Mouse (Mus musculus): ENCODE results near the gene Rhou. TPM values are rescaled to one million over a fixed set of nuclear protein-coding genes. Genes with fewer than 3 reads are reported as not detected.

Gene Rhou
- total RNA-seq, 2 experiments from 2014 or later: 45.9 to 46.2 TPM

GRCm38 (mm10) chr8:123654763-123655162 is 1.0 kb downstream of the Rhou start:
- no peak for TF ChIP-seq CTCF (IDR thresholded peaks at IDR 0.05)
- H3K27ac ChIP-seq: peak overlapping the region; percentile 90
- no peak for DNase-seq (ENCODE audit: extremely low spot score in 1 of 2, low spot score in 2 of 2)
- intact Hi-C loops (cut with DNase I): loop anchor here (2.0 kb wide), 1 partner anchor 74 kb away; no protein-coding TSS in a partner anchor
- H3K4me3 ChIP-seq: peak overlapping the region; percentile 57

GRCm38 (mm10) chr8:123655351-123655779 is 1.6 kb downstream of the Rhou start:
- no peak for TF ChIP-seq CTCF (IDR thresholded peaks at IDR 0.05)
- DNase-seq (ENCODE audit: extremely low spot score in 1 of 2, low spot score in 2 of 2): no peak
- H3K4me3 ChIP-seq: peak overlapping the region; percentile 57
- H3K27ac ChIP-seq: peak overlapping the region; percentile 90
- intact Hi-C loops (cut with DNase I): loop anchor here (2.0 kb wide), 1 partner anchor 73 kb away; no protein-coding TSS in a partner anchor

GRCm38 (mm10) chr8:123657826-123658225 is 4.1 kb downstream of the Rhou start:
- H3K4me3 ChIP-seq: no peak overlapping the region
- intact Hi-C loops (cut with DNase I): no loop called here
- no peak for TF ChIP-seq CTCF (IDR thresholded peaks at IDR 0.05)
- no peak overlapping the region for H3K27ac ChIP-seq
- DNase-seq (ENCODE audit: extremely low spot score in 1 of 2, low spot score in 2 of 2): no peak

- intact Hi-C loops (cut with DNase I): no loop called here
- no peak overlapping the region for H3K4me3 ChIP-seq
- H3K27ac ChIP-seq: no peak overlapping the region
- TF ChIP-seq CTCF (IDR thresholded peaks at IDR 0.05): no peak
- no peak for DNase-seq (ENCODE audit: extremely low spot score in 1 of 2, low spot score in 2 of 2)
Measured at GRCm38 (mm10) chr8:123659469-123660057, 5.8 kb downstream of the Rhou start.

GRCm38 (mm10) chr8:123661515-123661914 is 7.8 kb downstream of the Rhou start:
- intact Hi-C loops (cut with DNase I): no loop called here
- no peak for DNase-seq (ENCODE audit: extremely low spot score in 1 of 2, low spot score in 2 of 2)
- Histone ChIP-seq H3K27ac (no peak overlapping the region), H3K4me3 (no peak overlapping the region)
- no peak for TF ChIP-seq CTCF (IDR thresholded peaks at IDR 0.05)

- H3K27ac ChIP-seq: no peak overlapping the region
- intact Hi-C loops (cut with DNase I): no loop called here
- DNase-seq (ENCODE audit: extremely low spot score in 1 of 2, low spot score in 2 of 2): no peak
- no peak for TF ChIP-seq CTCF (IDR thresholded peaks at IDR 0.05)
- H3K4me3 ChIP-seq: no peak overlapping the region
Measured at GRCm38 (mm10) chr8:123665580-123665979, 11.9 kb downstream of the Rhou start.

GRCm38 (mm10) chr8:123666832-123667231 is 13.1 kb downstream of the Rhou start:
- DNase-seq (ENCODE audit: extremely low spot score in 1 of 2, low spot score in 2 of 2): no peak
- TF ChIP-seq CTCF (IDR thresholded peaks at IDR 0.05): no peak
- Histone ChIP-seq H3K27ac (no peak overlapping the region), H3K4me3 (no peak overlapping the region)
- intact Hi-C loops (cut with DNase I): no loop called here

GRCm38 (mm10) chr8:123668681-123669080 is 15.0 kb downstream of the Rhou start:
- intact Hi-C loops (cut with DNase I): no loop called here
- TF ChIP-seq CTCF (IDR thresholded peaks at IDR 0.05): no peak
- Histone ChIP-seq H3K4me3 (no peak overlapping the region), H3K27ac (no peak overlapping the region)
- DNase-seq (ENCODE audit: extremely low spot score in 1 of 2, low spot score in 2 of 2): no peak

GRCm38 (mm10) chr8:123670766-123671165 is 17.0 kb downstream of the Rhou start:
- intact Hi-C loops (cut with DNase I): no loop called here
- no peak overlapping the region for H3K4me3 ChIP-seq
- DNase-seq (ENCODE audit: extremely low spot score in 1 of 2, low spot score in 2 of 2): no peak
- no peak overlapping the region for H3K27ac ChIP-seq
- TF ChIP-seq CTCF (IDR thresholded peaks at IDR 0.05): no peak

GRCm38 (mm10) chr8:123671454-123671853 is 17.7 kb downstream of the Rhou start:
- H3K4me3 ChIP-seq: no peak overlapping the region
- no peak for DNase-seq (ENCODE audit: extremely low spot score in 1 of 2, low spot score in 2 of 2)
- no peak for TF ChIP-seq CTCF (IDR thresholded peaks at IDR 0.05)
- no peak overlapping the region for H3K27ac ChIP-seq
- intact Hi-C loops (cut with DNase I): no loop called here

GRCm38 (mm10) chr8:123672648-123673047 is 18.9 kb downstream of the Rhou start:
- intact Hi-C loops (cut with DNase I): no loop called here
- H3K27ac ChIP-seq: no peak overlapping the region
- DNase-seq (ENCODE audit: extremely low spot score in 1 of 2, low spot score in 2 of 2): no peak
- no peak overlapping the region for H3K4me3 ChIP-seq
- TF ChIP-seq CTCF (IDR thresholded peaks at IDR 0.05): no peak

GRCm38 (mm10) chr8:123675611-123676010 is 21.9 kb downstream of the Rhou start:
- no peak overlapping the region for H3K4me3 ChIP-seq
- no peak for TF ChIP-seq CTCF (IDR thresholded peaks at IDR 0.05)
- DNase-seq (ENCODE audit: extremely low spot score in 1 of 2, low spot score in 2 of 2): no peak
- no peak overlapping the region for H3K27ac ChIP-seq
- intact Hi-C loops (cut with DNase I): no loop called here

- intact Hi-C loops (cut with DNase I): no loop called here
- no peak overlapping the region for H3K4me3 ChIP-seq
- no peak overlapping the region for H3K27ac ChIP-seq
- no peak for TF ChIP-seq CTCF (IDR thresholded peaks at IDR 0.05)
- no peak for DNase-seq (ENCODE audit: extremely low spot score in 1 of 2, low spot score in 2 of 2)
Measured at GRCm38 (mm10) chr8:123678390-123678789, 24.7 kb downstream of the Rhou start.
